Mouse (Mus musculus) hindbrain, postnatal 0 days (tissue): ENCODE data around the gene Zdhhc8. TPM values are rescaled to one million over a fixed set of nuclear protein-coding genes. Genes with fewer than 3 reads are reported as not detected.
"Not testable (repeated sequence)": the region's sequence is repeated elsewhere in the genome, so short reads cannot be mapped to it uniquely, and the experiment has no call there.

ENCODE experiments used
- ATAC-seq: fragments of 200-750 bp; cut with Nextera tagmentation; 2 replicates; pipeline ENCODE4 v1.8.0; 2017; ENCODE audit warnings: mild to moderate bottlenecking, moderate TSS enrichment, moderate library complexity
- DNase-seq: peaks from one replicate; pipeline ENCODE4 v3.0.0-alpha.2; 2015; ENCODE audit warnings: low spot score
- H3K27ac ChIP-seq: fragments of 300-500 bp; sonication (generic); 2 replicates; pipeline ENCODE4 v1.5.1; 2014; ENCODE audit warnings: mild to moderate bottlenecking
- H3K27me3 ChIP-seq: fragments of 300-500 bp; sonication (generic); 2 replicates; pipeline ENCODE4 v1.6.1; 2014; ENCODE audit warnings: low read length, mixed read lengths; ENCODE audit not compliant: insufficient read depth
- H3K36me3 ChIP-seq: fragments of 300-500 bp; sonication (generic); 2 replicates; pipeline ENCODE4 v1.6.1; 2014; ENCODE audit warnings: low read length, mixed read lengths; ENCODE audit not compliant: insufficient read depth
- H3K4me1 ChIP-seq: fragments of 300-500 bp; sonication (generic); 2 replicates; pipeline ENCODE4 v1.6.1; 2014; ENCODE audit warnings: antibody characterized with exemption, low read length, mixed read lengths; ENCODE audit not compliant: insufficient read depth
- H3K4me2 ChIP-seq: fragments of 300-500 bp; sonication (generic); 2 replicates; pipeline ENCODE4 v1.6.1; 2014; ENCODE audit warnings: low read depth, mild to moderate bottlenecking, low read length, moderate library complexity, mixed read lengths
- H3K4me3 ChIP-seq: fragments of 300-500 bp; sonication (generic); 2 replicates; pipeline ENCODE4 v1.5.1; 2014; ENCODE audit warnings: low read length
- H3K9ac ChIP-seq: fragments of 300-500 bp; sonication (generic); replicated peaks from 2 replicates; pipeline ENCODE4 v1.6.1; 2014; ENCODE audit warnings: mild to moderate bottlenecking, low read length, moderate library complexity, mixed read lengths
- H3K9me3 ChIP-seq: fragments of 300-500 bp; sonication (generic); 2 replicates; pipeline ENCODE4 v1.6.1; 2016; ENCODE audit warnings: low read length, mixed read lengths
- CTCF ChIP-seq: IDR thresholded peaks from 2 replicates; pipeline ENCODE4 v1.5.1; 2016; ENCODE audit warnings: antibody characterized with exemption, control low read depth, low read depth
- whole genome bisulfite sequencing: fragments of 180-500 bp; shearing (Covaris S2); extraction: QIAGEN DNeasy Blood & Tissue Kit; methylation state at CpG from one replicate; pipeline ENCODE4 v1.1.7; 2014; 5-methylcytosine and 5-hydroxymethylcytosine counted together
- polyA plus RNA-seq: library from polyadenylated mRNA; unstranded; fragments of >200 nt; fragmentation: Nextera tagmentation; extraction: Ambion mirVana; gene quantifications from 2 replicates; pipeline ENCODE4 v1.2.1, GENCODE M21; 2015
- total RNA-seq: library from RNA; depleted of rRNA; stranded (reverse); fragments of >200 nt; gene quantifications from 2 replicates; pipeline ENCODE4 v1.2.3, GENCODE M21; 2014

Gene Zdhhc8
- total and polyA plus RNA-seq, 2 experiments from 2014 or later: 14.5 to 34.0 TPM

GRCm38 (mm10) chr16:18198365-18199098, 36.4 kb downstream of the Zdhhc8 start:
- Histone ChIP-seq H3K4me2 (no peak overlapping the region), H3K9me3 (no peaks in the 10 kb centered on the region), H3K36me3 (no peaks in the 10 kb centered on the region), H3K4me1 (peaks cover 7% of the 10 kb centered on the region), H3K27me3 (no peaks in the 10 kb centered on the region), H3K27ac (no peak overlapping the region), H3K9ac (no peak overlapping the region), H3K4me3 (no peak overlapping the region)
- no peak for TF ChIP-seq CTCF
- WGBS: 52% methylated on average over 10 of the region's 10 CpGs
- DNase-seq: peak; percentile 32
- ATAC-seq: no peak

GRCm38 (mm10) chr16:18197881-18198280, 37.1 kb downstream of the Zdhhc8 start:
- 75% methylated on average over 6 of the region's 6 CpGs for WGBS
- Histone ChIP-seq H3K27me3 (no peaks in the 10 kb centered on the region), H3K4me2 (no peak overlapping the region), H3K4me3 (no peak overlapping the region), H3K9ac (no peak overlapping the region), H3K36me3 (no peaks in the 10 kb centered on the region), H3K27ac (no peak overlapping the region), H3K9me3 (no peaks in the 10 kb centered on the region), H3K4me1 (peaks cover 7% of the 10 kb centered on the region)
- ATAC-seq: no peak
- DNase-seq: no peak
- no peak for TF ChIP-seq CTCF

GRCm38 (mm10) chr16:18195561-18195960, 39.4 kb downstream of the Zdhhc8 start:
- not testable (repeated sequence) for H3K36me3 ChIP-seq, DNase-seq, H3K9ac ChIP-seq, H3K9me3 ChIP-seq, ATAC-seq, H3K4me1 ChIP-seq, H3K27ac ChIP-seq, H3K27me3 ChIP-seq, H3K4me2 ChIP-seq, H3K4me3 ChIP-seq
- WGBS: 33% methylated on average over 3 of the region's 3 CpGs

- 44% methylated on average over 5 of the region's 5 CpGs for WGBS
- no peaks in the 10 kb centered on the region for H3K9me3 ChIP-seq
- H3K27me3 ChIP-seq: no peaks in the 10 kb centered on the region
- no peak overlapping the region for H3K4me2 ChIP-seq
- H3K4me3 ChIP-seq: no peak overlapping the region
- no peak overlapping the region for H3K27ac ChIP-seq
- H3K36me3 ChIP-seq: no peaks in the 10 kb centered on the region
- H3K4me1 ChIP-seq: peaks cover 7% of the 10 kb centered on the region
- no peak for TF ChIP-seq CTCF
- ATAC-seq (no peak), DNase-seq (no peak)
- no peak overlapping the region for H3K9ac ChIP-seq
These were observed 39.9 kb downstream of the Zdhhc8 start for GRCm38 (mm10) chr16:18195068-18195467.

GRCm38 (mm10) chr16:18194208-18194985, 40.5 kb downstream of the Zdhhc8 start:
- Histone ChIP-seq H3K4me3 (no peak overlapping the region), H3K4me2 (no peak overlapping the region), H3K9me3 (no peaks in the 10 kb centered on the region), H3K4me1 (peaks cover 7% of the 10 kb centered on the region), H3K9ac (no peak overlapping the region), H3K36me3 (no peaks in the 10 kb centered on the region), H3K27ac (no peak overlapping the region), H3K27me3 (no peaks in the 10 kb centered on the region)
- DNase-seq (peak; percentile 45), ATAC-seq (peak; percentile 63)
- TF ChIP-seq CTCF: no peak
- 35% methylated on average over 15 of the region's 15 CpGs for WGBS

- no peak for ATAC-seq
- Histone ChIP-seq H3K9ac (no peak overlapping the region), H3K4me1 (peaks cover 7% of the 10 kb centered on the region), H3K4me2 (no peak overlapping the region), H3K27ac (no peak overlapping the region), H3K36me3 (no peaks in the 10 kb centered on the region), H3K27me3 (no peaks in the 10 kb centered on the region), H3K9me3 (no peaks in the 10 kb centered on the region), H3K4me3 (no peak overlapping the region)
- DNase-seq: no peak
- WGBS: 66% methylated on average over 2 of the region's 2 CpGs
- TF ChIP-seq CTCF: no peak
These were observed 43.9 kb downstream of the Zdhhc8 start for GRCm38 (mm10) chr16:18191006-18191405.

- Histone ChIP-seq H3K4me2 (no peak overlapping the region), H3K27ac (no peak overlapping the region), H3K27me3 (no peaks in the 10 kb centered on the region), H3K4me3 (no peak overlapping the region), H3K36me3 (no peaks in the 10 kb centered on the region), H3K4me1 (no peaks in the 10 kb centered on the region), H3K9me3 (no peaks in the 10 kb centered on the region), H3K9ac (no peak overlapping the region)
- no peak for DNase-seq
- 95% methylated on average over 3 of the region's 3 CpGs for WGBS
- no peak for TF ChIP-seq CTCF
- ATAC-seq: no peak
These were observed 47.7 kb downstream of the Zdhhc8 start for GRCm38 (mm10) chr16:18187221-18187620.
